Mouse (Mus musculus): ENCODE measurements around the gene Rabl2. TPM values are rescaled to one million over a fixed set of nuclear protein-coding genes. Genes with fewer than 3 reads are reported as not detected.

Gene Rabl2
- 1 to 10 TPM; 1.5 to 2.2 (median 1.5) TPM for polyA plus RNA-seq (2017; shearing (Covaris generic))

DNA sequence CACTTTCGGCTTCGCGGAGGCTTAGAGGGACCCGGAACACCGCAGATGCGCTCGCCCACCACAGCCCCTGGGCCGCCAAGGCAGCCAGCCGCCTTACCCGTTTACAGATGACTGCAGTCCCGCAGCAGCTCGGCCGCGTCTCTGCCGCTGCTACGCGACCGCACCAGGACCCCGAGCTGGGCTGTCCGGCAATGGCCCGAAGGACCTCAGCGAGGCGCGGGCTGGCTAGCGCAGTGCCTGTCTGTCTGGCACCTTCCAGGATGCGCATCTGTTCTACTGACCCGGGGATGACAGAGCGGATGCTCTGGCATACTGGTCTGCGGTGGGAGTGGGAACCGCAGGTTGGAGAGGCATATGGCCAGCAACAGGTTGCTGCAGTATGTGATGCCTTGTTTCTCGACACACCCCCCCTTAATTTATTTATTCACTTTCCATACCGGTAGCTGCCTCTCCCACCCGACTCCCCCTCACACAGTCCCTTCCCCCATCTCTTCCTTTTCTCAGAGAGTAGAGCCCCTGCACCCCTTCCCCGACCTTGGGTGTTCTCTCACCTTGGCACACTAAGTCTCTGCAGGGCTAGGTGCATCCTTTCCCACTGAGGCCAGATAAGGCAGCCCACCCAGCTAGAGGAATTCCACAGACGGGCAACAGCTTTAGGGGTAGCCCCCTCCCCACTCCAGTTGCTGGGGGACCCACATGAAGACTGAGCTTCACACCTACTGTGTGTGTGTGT, at the start of gene Rabl2:
TSS of gene Rabl2 (minus strand) at position 201 of the 733 bp plus-strand sequence.
- peak; percentile 91 for ATAC-seq

GRCm38 (mm10) chr15:89623626-89623959, 31.9 kb upstream of the Rabl2 start:
- peak; percentile 48 for ATAC-seq

DNA sequence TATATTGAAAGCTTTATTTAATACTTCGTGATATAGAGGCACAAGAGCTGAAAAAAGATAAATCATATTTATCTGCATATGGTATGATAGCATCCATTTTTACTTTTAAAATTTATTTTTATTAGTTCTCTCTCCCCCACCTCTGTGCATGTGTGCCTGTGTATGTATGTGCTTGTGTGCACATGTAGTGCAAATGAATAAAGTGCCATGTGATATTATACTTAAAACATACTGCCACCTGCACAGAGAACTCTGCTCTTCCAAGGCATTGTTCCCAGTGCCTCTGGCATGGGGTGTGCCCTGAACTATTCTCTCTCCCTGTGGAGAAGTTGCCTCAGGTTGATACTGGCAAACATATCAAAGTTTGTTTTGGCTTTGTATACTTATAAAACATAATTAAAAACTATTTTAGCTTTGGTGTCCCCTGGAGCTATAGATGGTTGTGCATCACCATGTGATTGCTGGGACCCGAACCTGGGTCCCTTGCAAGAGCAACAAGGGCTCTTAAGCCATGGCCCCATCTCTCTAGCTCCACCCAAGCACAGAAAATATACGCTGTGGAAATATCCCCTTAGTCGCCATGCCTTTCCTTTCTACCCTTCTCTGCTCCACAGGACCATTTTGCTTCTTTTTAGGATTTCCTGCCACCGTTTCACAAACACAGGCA, 31.4 kb upstream of the Rabl2 start:
- ATAC-seq = no peak

GRCm38 (mm10) chr15:89622312-89622958, 30.7 kb upstream of the Rabl2 start:
- no peak for ATAC-seq

DNA sequence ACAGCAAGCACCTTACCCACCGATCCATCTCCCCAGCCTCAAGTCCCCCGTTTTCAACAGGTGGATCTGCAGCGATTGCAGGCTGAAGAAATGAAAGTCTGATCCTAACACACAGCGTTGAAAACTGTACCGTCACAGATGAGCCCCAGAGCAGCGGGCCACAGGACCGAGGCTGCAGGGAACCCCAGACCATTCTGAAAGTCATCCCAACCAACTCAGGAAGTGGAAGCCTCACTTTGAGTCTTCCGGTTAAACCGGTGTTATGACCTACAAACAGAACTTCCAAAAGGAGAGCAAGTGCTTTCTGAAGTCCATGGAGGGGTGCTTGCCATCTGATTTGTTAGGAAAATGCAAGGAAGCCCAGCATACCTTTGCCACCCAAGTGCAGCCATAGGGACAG, 16.2 kb upstream of the Rabl2 start:
- ATAC-seq = no peak

DNA sequence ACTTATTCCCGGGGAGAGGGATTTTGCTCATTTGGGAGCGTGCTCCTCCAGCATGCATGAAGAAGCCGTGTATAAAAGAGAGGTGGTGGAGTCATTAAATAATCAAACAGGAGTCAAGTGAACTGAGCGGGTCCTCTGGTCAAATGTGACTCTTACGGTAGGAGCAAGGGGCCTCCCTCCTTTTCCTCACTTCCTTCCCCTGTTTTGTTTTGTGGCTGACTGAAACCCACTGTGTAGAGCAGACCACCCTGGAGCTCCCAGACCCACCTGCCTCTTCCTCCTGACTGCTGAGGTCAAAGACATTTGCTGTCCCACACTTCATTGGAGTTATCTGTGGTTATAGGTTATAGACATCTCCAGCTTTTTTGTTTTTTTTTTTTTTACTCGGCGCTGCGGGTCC, 15.8 kb upstream of the Rabl2 start:
- ATAC-seq = no peak

- no peak for ATAC-seq
These were observed 14.3 kb upstream of the Rabl2 start for GRCm38 (mm10) chr15:89605822-89606570.

DNA sequence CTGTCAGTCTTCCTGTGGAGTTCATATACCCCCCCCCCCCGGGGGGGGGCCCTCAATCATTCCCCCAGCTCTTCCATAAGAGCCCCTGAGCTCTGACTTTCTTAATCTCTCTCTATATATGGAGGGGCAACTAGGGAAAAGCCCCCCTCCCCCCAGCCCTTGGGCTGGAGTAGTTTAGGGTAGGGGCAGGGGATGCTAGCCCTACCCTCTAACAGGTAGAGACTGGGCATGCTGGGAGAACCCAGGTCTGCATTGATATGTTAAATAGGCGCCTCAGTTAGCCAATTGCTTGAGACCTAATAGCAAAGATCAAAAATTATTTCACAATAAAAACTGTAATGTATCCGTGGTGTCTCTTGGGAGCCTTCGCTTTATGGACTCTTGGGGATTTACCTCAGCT, 825 bp upstream of the Rabl2 start:
- no peak for ATAC-seq

DNA sequence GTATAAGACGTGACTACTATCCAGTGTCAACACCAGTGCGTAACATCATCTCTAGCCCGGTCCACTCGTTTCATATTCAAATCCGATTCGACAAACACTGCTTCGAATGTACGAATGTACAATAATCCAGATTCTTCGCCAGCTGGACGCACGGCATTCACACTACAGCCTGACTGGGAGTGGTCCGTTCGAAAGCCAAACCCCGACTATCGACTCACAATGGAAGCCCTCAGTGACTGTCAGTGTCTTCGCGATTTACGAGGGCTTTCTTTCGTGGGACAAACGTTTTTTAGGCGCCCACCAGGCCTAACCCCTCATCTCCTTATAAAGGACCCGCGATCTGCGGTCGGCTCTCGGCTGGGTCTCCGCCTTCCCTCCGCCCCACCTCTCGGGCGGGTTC, 406 bp downstream of the Rabl2 start:
- ATAC-seq = no peak

DNA sequence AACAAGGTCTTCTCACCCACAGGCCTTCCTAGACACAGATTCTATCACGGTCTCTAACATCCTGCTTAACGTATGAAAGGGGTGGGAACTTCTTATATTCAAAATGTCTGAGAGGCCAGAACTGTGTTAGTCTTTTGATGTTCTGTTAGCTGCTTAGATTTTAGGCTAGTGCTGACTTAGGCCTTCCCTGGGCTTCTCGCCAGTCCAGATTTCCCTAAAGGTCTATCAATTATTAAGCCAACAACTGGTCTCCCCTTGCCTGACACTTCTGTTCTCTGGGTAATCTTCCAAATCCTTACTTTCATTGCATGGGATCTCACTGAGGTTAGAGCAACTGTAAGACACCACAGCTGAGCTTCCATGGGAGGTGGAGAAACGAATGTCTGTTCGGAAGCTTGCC, 2.6 kb downstream of the Rabl2 start:
- ATAC-seq = no peak

DNA sequence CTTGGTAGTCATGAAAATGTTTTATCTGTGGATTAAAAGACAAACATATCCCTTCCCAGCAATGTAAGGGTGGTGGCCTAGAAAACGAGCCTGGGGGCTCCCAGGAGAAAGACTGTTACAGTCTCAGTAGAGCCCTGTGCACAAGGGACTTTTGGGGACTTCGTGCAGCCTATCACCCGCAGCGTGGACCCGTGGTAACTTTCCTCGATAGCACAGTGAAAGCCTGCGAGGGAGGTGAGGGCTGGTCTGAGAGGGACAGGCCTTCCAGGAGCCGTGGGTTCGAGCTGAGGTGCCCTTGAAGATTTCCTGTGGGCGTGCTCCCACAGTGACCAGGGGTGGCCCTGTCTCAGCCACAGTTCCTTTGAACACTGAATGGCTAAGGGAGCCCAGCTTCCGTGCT, 6.1 kb downstream of the Rabl2 start:
- no peak for ATAC-seq

DNA sequence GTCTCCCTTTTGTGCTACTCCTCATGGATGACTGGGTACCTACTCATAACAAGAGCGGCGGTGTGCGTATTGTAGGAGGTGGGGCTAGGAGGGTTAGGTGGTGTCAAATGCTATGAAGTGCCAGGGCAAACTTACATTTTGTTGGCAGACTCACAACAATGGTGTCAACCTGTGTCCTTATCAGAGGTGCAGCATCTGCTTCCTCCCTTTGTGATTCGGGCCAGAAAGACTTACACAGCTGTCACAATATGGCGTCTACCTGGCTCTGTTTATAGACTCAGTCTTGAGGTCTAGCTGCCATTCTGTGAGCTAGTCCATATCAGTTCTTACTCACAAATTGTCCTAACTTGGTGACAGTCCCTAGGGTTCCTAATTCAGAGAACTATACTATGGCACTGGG, 6.6 kb downstream of the Rabl2 start:
- no peak for ATAC-seq

DNA sequence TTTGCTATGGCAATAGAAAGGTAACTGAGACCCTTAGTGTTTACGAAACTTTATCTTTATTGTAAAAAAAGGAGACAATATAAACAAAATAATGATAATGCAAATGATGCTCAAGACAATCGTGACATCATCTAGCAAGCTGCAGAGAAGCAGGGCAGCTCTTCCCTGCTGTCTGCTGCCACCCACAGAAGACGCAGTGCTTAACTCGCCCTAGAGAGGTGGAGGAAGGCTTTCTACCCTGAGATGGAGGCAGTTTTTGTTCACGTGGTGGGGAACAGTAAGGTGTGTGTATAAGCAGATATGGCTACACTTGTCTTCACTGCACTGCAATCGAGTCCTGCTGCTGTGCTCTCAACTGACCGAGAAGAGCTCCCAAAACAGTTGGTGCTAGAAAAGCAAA, 9.2 kb downstream of the Rabl2 start:
- no peak for ATAC-seq

- ATAC-seq = no peak
These were observed 19.6 kb downstream of the Rabl2 start for GRCm38 (mm10) chr15:89572147-89572546.

DNA sequence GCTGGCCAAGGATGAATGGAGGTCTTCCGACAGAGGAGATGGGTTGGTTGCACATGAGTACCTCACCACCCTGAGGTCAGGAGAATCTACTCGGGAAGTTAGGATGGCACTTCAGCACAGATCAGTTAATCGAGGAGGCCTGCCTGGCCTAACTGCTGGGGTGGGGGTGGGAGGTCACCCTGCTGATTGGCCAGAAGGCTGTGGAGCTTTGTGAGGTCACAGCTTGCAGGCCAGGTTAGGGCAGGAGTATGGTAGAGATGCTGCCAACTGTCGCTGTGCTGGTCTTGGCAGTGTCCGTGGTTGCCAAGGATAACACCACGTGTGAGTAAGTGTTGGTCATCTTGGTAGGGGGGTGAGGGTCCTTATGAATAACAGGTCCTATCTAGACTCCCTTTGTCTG, 23.6 kb downstream of the Rabl2 start, which contains the start of gene Acr:
TSS of gene Acr (plus strand) at position 213 of the 400 bp plus-strand sequence.
- no peak for ATAC-seq

- no peak for ATAC-seq
These were observed 32.5 kb downstream of the Rabl2 start for GRCm38 (mm10) chr15:89559202-89559731.

DNA sequence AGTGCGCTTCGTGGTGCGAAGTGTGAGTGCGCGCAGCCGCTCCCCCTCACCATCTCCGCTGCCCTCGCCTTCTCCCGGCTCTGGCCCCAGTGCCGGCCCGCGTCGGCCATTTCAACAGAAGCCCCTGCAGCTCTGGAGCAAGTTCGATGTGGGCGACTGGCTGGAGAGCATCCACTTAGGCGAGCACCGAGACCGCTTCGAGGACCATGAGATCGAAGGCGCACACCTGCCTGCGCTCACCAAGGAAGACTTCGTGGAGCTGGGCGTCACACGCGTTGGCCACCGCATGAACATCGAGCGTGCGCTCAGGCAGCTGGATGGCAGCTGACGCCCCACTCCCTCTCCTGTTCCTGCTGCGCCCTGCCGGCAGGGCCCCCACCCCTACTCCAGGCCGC, 33.7 kb downstream of the Rabl2 start:
- ATAC-seq = no peak

- no peak for ATAC-seq
These were observed 34.3 kb downstream of the Rabl2 start for GRCm38 (mm10) chr15:89557179-89557995.

DNA sequence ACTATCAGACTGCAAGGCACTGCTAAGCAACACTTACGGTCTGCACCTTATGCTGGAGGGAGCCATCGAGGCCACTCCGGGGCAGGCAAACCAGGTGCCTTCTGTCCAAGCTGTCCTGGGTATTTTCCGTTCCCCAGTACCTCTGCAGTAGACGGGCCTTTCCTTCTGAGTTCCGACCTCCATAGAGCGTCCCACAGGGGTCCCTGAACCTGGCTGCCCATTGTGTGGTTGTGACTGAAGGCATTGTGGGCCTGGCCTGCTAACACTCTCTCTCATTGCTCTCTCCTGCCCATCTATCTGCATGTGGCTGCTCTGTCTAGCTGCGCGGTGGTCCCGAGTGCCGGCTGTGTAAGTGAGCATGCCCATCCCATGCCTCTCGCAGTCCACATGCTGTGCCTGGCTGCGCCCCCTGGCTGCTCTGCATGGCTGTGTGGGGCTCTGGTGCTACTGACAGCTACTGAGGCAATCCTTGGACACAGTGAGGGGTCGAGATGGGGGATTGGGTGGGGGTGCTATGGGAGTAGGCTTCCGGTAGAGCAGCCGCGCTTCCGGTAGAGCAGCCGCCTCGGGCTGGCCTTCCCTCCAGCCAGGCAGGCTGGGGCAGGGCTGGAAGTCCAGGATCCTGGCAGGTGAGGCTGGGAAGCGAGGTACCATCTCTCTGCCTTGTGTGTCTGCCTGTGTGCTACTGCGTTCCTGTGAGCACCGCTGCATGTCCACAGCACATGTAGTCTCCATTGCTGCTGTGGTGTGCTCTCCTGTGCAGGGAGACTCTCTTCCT, 35.1 kb downstream of the Rabl2 start:
- ATAC-seq = no peak

- no peak for ATAC-seq
These were observed 36.1 kb downstream of the Rabl2 start for GRCm38 (mm10) chr15:89555591-89555990.

GRCm38 (mm10) chr15:89551733-89552132, 40.0 kb downstream of the Rabl2 start:
- no peak for ATAC-seq

Measured in inflammation-experienced regulatory T-cells, adult 6 months (primary cell).